Mouse (Mus musculus): ENCODE results near the gene Camk2g. TPM values are rescaled to one million over a fixed set of nuclear protein-coding genes. Genes with fewer than 3 reads are reported as not detected.

Camk2g gene
- 33.5 TPM for polyA plus RNA-seq (2014; fragmentation: Illumina TruSeq; extraction: RNeasy Lipid Tissue Mini Kit (QIAGEN cat#74804); ENCODE audit: low read depth, low replicate concordance)

GRCm38 (mm10) chr14:20793758-20794531 is at the start of gene Camk2g:
TSS of gene Camk2g (minus strand) at chr14:20794088.

DNA sequence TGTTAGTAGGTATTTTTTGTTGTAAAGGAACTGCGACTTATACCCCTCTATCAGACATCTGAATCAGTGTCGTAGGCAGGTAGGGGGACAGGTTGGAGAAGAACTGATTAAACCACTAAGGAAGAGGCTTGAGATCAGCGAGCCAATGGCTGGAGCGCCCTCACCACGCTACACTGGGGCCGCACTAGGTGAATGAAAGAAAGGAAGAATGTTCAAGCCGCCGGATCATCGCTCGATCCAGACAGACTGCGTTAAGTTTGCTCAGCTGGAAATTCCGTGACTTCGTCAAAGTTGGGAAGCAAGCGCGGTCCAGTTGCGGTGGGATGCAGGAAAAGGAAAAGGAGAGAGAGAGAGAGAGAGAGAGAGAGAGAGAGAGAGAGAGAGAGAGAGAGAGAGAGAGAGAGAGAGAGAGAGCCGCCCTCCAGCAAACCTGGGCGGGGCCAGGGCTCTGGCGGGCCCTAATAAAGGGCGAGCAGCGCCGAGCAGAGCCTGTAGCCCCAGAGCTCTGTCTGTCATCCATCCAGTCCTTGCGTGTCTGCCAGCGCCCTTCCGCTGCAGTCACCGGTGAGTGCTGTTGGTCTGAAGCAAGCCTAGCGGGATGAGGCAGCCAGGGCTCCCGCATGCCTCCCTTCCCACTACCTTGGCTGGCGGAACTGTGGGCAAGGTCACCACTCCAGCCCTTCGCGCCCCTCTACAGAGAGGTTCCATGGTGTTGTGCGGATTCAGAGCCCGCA is 42.5 kb upstream of the Camk2g start, which contains the start of gene Plau:
TSS of gene Plau (plus strand) at position 490 of the 734 bp plus-strand sequence.

DNA sequence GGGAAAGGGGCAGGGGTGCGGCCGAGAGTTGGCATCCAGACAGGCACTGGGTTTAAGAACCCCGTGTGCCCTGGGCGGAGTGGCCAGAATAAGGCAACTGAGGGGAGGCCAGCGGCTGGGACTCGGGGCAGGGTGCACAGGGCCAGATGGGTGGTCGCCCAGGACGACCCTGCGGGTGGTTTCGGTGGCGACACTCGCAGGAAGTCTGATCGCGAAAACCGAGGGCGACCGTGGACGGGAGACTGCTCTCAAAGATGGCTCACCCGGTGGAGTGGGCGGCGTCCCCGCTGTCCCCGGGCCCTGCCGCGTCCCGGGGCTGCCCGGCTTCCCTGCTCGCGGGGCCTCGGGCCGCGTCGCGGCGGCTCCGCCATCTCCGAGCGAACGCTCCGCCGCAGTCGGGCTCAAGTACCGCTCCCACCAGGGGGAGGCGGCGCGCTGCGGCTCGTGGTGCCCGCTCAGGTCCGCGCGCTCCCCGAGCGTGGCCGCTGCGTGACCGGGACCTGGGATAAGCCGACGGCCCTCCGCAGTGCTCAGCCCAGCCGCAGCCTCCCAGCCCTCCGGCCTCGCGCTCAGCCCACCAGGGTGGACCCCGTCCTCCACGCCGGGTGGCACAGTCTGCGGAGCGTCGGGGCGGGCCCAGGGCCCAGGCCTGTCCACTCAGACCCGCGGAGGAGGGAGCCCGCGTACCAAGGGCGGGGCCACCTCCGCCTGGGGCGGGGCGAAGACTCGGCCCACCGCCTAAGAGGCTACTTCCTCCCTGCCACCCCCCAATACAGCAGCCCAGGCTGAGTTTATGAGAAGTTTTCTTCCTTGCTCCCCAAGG is 59.7 kb downstream of the Camk2g start, which contains the start of gene Ndst2:
TSS of gene Ndst2 (minus strand) at position 611 of the 823 bp plus-strand sequence.

GRCm38 (mm10) chr14:20707201-20708190 is 86.4 kb downstream of the Camk2g start, which contains the start of gene Zswim8:
TSS of gene Zswim8 (plus strand) at chr14:20707552.

GRCm38 (mm10) chr14:20702741-20703381 is 91.0 kb downstream of the Camk2g start, which contains the start of gene Chchd1:
TSS of gene Chchd1 (plus strand) at chr14:20703006.

DNA sequence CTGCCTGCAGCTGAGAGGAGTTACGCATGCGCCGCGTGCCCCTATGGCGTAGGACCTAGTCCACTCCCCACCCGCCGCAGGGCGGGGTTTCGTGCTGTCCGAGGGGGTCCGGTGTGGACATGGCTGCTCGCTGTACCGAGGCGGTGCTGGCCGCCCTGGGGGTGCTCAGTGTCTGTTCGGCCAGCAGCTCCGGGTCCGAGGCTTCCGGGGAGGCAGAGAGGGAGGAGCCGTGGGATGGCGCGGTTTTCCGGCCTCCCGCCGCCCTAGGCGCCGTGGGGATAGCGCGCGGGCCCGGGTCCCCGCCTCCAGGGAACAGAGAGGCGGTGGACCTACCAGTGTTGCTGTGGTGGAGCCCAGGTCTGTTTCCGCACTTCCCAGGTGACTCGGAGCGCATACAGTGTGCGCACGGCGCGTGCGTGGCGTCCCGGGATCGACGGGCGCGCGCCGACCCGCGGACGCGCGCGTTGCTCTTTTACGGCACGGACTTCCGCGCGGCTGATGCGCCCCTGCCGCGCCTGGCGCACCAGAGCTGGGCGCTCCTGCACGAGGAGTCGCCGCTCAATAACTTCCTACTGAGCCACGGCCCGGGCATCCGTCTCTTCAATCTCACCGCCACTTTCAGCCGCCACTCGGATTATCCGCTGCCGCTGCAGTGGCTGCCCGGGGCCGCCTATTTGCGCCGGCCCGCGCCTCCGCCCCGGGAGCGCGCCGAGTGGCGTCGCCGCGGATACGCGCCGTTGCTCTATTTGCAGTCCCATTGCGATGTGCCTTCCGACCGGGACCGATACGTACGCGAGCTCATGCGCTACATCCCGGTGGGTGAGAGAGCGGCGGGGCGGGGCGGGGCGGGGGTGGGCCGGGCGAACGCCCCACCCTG is 98.8 kb downstream of the Camk2g start, which contains the start of gene Fut11:
TSS of gene Fut11 (plus strand) at position 85 of the 877 bp plus-strand sequence.

Other genes starting within 250 kb of the Camk2g start
- gene Ppp3cb, start 247.5 kb downstream of the Camk2g start, polyA plus RNA-seq (2014; fragmentation: Illumina TruSeq; extraction: RNeasy Lipid Tissue Mini Kit (QIAGEN cat#74804); ENCODE audit: low read depth, low replicate concordance) = 45.0 TPM
- 14.0 TPM for gene Usp54, start 153.0 kb downstream of the Camk2g start, polyA plus RNA-seq (2014; fragmentation: Illumina TruSeq; extraction: RNeasy Lipid Tissue Mini Kit (QIAGEN cat#74804); ENCODE audit: low read depth, low replicate concordance)
- 1.3 TPM for gene Myoz1, start 137.5 kb downstream of the Camk2g start, polyA plus RNA-seq (2014; fragmentation: Illumina TruSeq; extraction: RNeasy Lipid Tissue Mini Kit (QIAGEN cat#74804); ENCODE audit: low read depth, low replicate concordance)
- 0.30 TPM for gene Synpo2l, start 125.7 kb downstream of the Camk2g start, polyA plus RNA-seq (2014; fragmentation: Illumina TruSeq; extraction: RNeasy Lipid Tissue Mini Kit (QIAGEN cat#74804); ENCODE audit: low read depth, low replicate concordance)
- gene Sec24c, start 119.8 kb downstream of the Camk2g start, polyA plus RNA-seq (2014; fragmentation: Illumina TruSeq; extraction: RNeasy Lipid Tissue Mini Kit (QIAGEN cat#74804); ENCODE audit: low read depth, low replicate concordance) = 101 TPM
- gene Fut11, start 99.1 kb downstream of the Camk2g start, polyA plus RNA-seq (2014; fragmentation: Illumina TruSeq; extraction: RNeasy Lipid Tissue Mini Kit (QIAGEN cat#74804); ENCODE audit: low read depth, low replicate concordance) = 11.9 TPM
- gene Chchd1, start 91.1 kb downstream of the Camk2g start, polyA plus RNA-seq (2014; fragmentation: Illumina TruSeq; extraction: RNeasy Lipid Tissue Mini Kit (QIAGEN cat#74804); ENCODE audit: low read depth, low replicate concordance) = 77.8 TPM
- gene Zswim8, start 86.5 kb downstream of the Camk2g start, polyA plus RNA-seq (2014; fragmentation: Illumina TruSeq; extraction: RNeasy Lipid Tissue Mini Kit (QIAGEN cat#74804); ENCODE audit: low read depth, low replicate concordance) = 85.3 TPM
- gene Ndst2, start 59.5 kb downstream of the Camk2g start, polyA plus RNA-seq (2014; fragmentation: Illumina TruSeq; extraction: RNeasy Lipid Tissue Mini Kit (QIAGEN cat#74804); ENCODE audit: low read depth, low replicate concordance) = 30.6 TPM
- gene Plau, start 42.6 kb upstream of the Camk2g start, polyA plus RNA-seq (2014; fragmentation: Illumina TruSeq; extraction: RNeasy Lipid Tissue Mini Kit (QIAGEN cat#74804); ENCODE audit: low read depth, low replicate concordance) = 42.3 TPM
- 71.2 TPM for gene Vcl, start 135.3 kb upstream of the Camk2g start, polyA plus RNA-seq (2014; fragmentation: Illumina TruSeq; extraction: RNeasy Lipid Tissue Mini Kit (QIAGEN cat#74804); ENCODE audit: low read depth, low replicate concordance)

Data from adipose tissue, adult 10 weeks (tissue).